ENCODE assay signal across 20 mouse cellular contexts in genomic region chr8:77187748-77188147, GRCm38 (mm10).
DNase-seq lines count a peak whose midpoint lies in the region; ATAC-seq and TF ChIP-seq lines count a peak whose summit lies in the region.
"Had no signal": no experiment of that assay in that cellular context is flagged by ENCODE, and none has a peak within 500 bp of the region (broad histone marks: within the 10 kb centered on the region; RNA-seq: fewer than 3 reads in every experiment).

No protein-coding gene starts in this region.

- no peak for TF ChIP-seq CTCF in layer of hippocampus, adult 2 months (conservative IDR thresholded peaks at IDR 0.05)
- TF ChIP-seq CTCF in brain, embryonic 14.5 days (IDR thresholded peaks at IDR 0.05; ENCODE audit: borderline replicate concordance, extremely low read depth, insufficient read depth, insufficient read length) = no peak
- TF ChIP-seq CTCF in intestine, postnatal 0 days (IDR thresholded peaks at IDR 0.05; ENCODE audit: low read depth) = no peak

- 65% methylated on average over 9 of the region's 9 CpGs for WGBS in forebrain, embryonic 13.5 days
- 76% methylated on average over 9 of the region's 9 CpGs for WGBS in forebrain, embryonic 12.5 days
- 59% methylated on average over 9 of the region's 9 CpGs for WGBS in intestine, postnatal 0 days

- H3K27ac ChIP-seq in forebrain, embryonic 13.5 days = no peak overlapping the region
- no peak overlapping the region for H3K27ac ChIP-seq in forebrain, embryonic 12.5 days
- peak overlapping the region; percentile 46; the same call in 1 of the 2 replicates for H3K27ac ChIP-seq in layer of hippocampus, adult 2 months
- H3K27ac ChIP-seq in intestine, postnatal 0 days (ENCODE audit: low read depth, low read length) = no peak overlapping the region
- H3K27ac ChIP-seq: embryonic facial prominence, embryonic 10.5 days; heart, adult 2 months; liver, embryonic 13.5 days; midbrain, embryonic 12.5 days; neural tube, embryonic 12.5 days; stomach, postnatal 0 days had no signal

- TF ChIP-seq POLR2A in brain, embryonic 14.5 days (IDR thresholded peaks at IDR 0.05; ENCODE audit: borderline replicate concordance, extremely low read depth, insufficient read depth, insufficient read length, poor library complexity, severe bottlenecking) = no peak

- peak in 1 of 2 experiments; percentile 50 for DNase-seq in layer of hippocampus, adult 2 months (ENCODE audit: low spot score in 2 of 2)
- DNase-seq in layer of hippocampus, postnatal 25 days (ENCODE audit: extremely low spot score in 1 of 2, low spot score in 1 of 2) = no peak
- DNase-seq in NIH3T3 (ENCODE audit: low read depth) = peak; percentile 14
- DNase-seq in brain, embryonic 14.5 days (ENCODE audit: low read depth) = peak; percentile 75
- no peak for DNase-seq in left cerebral cortex, adult 18-20 months (ENCODE audit: low spot score in 2 of 2)
- DNase-seq: adrenal gland, postnatal 36 days; gastrocnemius, postnatal 10 days; heart, adult 2 months; heart, postnatal 4 days; kidney, adult 8-10 months; kidney, postnatal 14 days; liver, embryonic 13.5 days had no signal

- H3K27me3 ChIP-seq in forebrain, embryonic 13.5 days = no peaks in the 10 kb centered on the region
- no peaks in the 10 kb centered on the region for H3K27me3 ChIP-seq in forebrain, embryonic 12.5 days
- H3K27me3 ChIP-seq in intestine, postnatal 0 days (replicated peaks; ENCODE audit: control insufficient read depth, insufficient read depth, low read length) = no peaks in the 10 kb centered on the region
- H3K27me3 ChIP-seq: liver, embryonic 13.5 days; midbrain, embryonic 12.5 days; neural tube, embryonic 12.5 days; Patski had no signal

- no peak overlapping the region for H3K4me3 ChIP-seq in forebrain, embryonic 13.5 days
- H3K4me3 ChIP-seq in forebrain, embryonic 12.5 days (replicated peaks) = no peak overlapping the region
- H3K4me3 ChIP-seq in layer of hippocampus, adult 2 months = no peak overlapping the region
- no peak overlapping the region for H3K4me3 ChIP-seq in intestine, postnatal 0 days (ENCODE audit: low read depth, low read length)
- H3K4me3 ChIP-seq: embryonic facial prominence, embryonic 10.5 days; heart, adult 2 months; liver, embryonic 13.5 days; midbrain, embryonic 12.5 days; neural tube, embryonic 12.5 days had no signal

- H3K4me2 ChIP-seq in forebrain, embryonic 13.5 days = no peak overlapping the region
- no peak overlapping the region for H3K4me2 ChIP-seq in forebrain, embryonic 12.5 days
- no peak overlapping the region for H3K4me2 ChIP-seq in intestine, postnatal 0 days (replicated peaks; ENCODE audit: low read depth)
- H3K4me2 ChIP-seq: liver, embryonic 13.5 days; midbrain, embryonic 12.5 days; neural tube, embryonic 12.5 days had no signal

- H3K4me1 ChIP-seq in forebrain, embryonic 13.5 days = peaks cover 18% of the 10 kb centered on the region
- H3K4me1 ChIP-seq in forebrain, embryonic 12.5 days = no peaks in the 10 kb centered on the region
- no peaks in the 10 kb centered on the region for H3K4me1 ChIP-seq in intestine, postnatal 0 days (replicated peaks; ENCODE audit: control insufficient read depth, insufficient read depth, low read length)
- H3K4me1 ChIP-seq: liver, embryonic 13.5 days; midbrain, embryonic 12.5 days; neural tube, embryonic 12.5 days had no signal

- H3K9me3 ChIP-seq in forebrain, embryonic 13.5 days (replicated peaks) = no peaks in the 10 kb centered on the region
- no peaks in the 10 kb centered on the region for H3K9me3 ChIP-seq in forebrain, embryonic 12.5 days
- no peaks in the 10 kb centered on the region for H3K9me3 ChIP-seq in intestine, postnatal 0 days (ENCODE audit: control insufficient read depth)
- H3K9me3 ChIP-seq: embryonic facial prominence, embryonic 10.5 days; liver, embryonic 13.5 days; midbrain, embryonic 12.5 days; neural tube, embryonic 12.5 days had no signal

- H3K9ac ChIP-seq in forebrain, embryonic 13.5 days = no peak overlapping the region
- no peak overlapping the region for H3K9ac ChIP-seq in forebrain, embryonic 12.5 days
- no peak overlapping the region for H3K9ac ChIP-seq in intestine, postnatal 0 days (ENCODE audit: low read depth, low read length)
- H3K9ac ChIP-seq: liver, embryonic 13.5 days; midbrain, embryonic 12.5 days; neural tube, embryonic 12.5 days had no signal

- H3K36me3 ChIP-seq in forebrain, embryonic 13.5 days (ENCODE audit: poor library complexity, severe bottlenecking) = no peaks in the 10 kb centered on the region
- no peaks in the 10 kb centered on the region for H3K36me3 ChIP-seq in forebrain, embryonic 12.5 days (replicated peaks)
- no peaks in the 10 kb centered on the region for H3K36me3 ChIP-seq in intestine, postnatal 0 days (ENCODE audit: control insufficient read depth, insufficient read depth)
- H3K36me3 ChIP-seq: embryonic facial prominence, embryonic 10.5 days; liver, embryonic 13.5 days; midbrain, embryonic 12.5 days; neural tube, embryonic 12.5 days had no signal

- ATAC-seq in forebrain, embryonic 13.5 days = 0 out of 2 replicates have a peak, but pooled peaks have one; percentile 37
- ATAC-seq in forebrain, embryonic 12.5 days (ENCODE audit: low FRiP score) = no peak
- no peak for ATAC-seq in intestine, postnatal 0 days
- ATAC-seq: Patski had no signal

Comparison
In these comparisons a context has a peak if more than half of its experiments do, and no peak if none do; other contexts are left out.
1. DNase-seq: peak in NIH3T3 (single experiment) and brain, embryonic 14.5 days (single experiment); none in layer of hippocampus, postnatal 25 days (0 of 2) and left cerebral cortex, adult 18-20 months (0 of 2).